Mouse (Mus musculus) G1E (cell line): Measurements from ENCODE around the gene Steap3. TPM values are rescaled to one million over a fixed set of nuclear protein-coding genes. Genes with fewer than 3 reads are reported as not detected.

ENCODE experiments used
- ATAC-seq: 2 replicates; pipeline ENCODE4 v1.8.0; 2016; ENCODE audit warnings: mild to moderate bottlenecking; ENCODE audit not compliant: insufficient number of reproducible peaks, poor library complexity, low FRiP score, severe bottlenecking; ENCODE audit errors: extremely low read depth
- DNase-seq: peaks from one replicate; pipeline ENCODE4 v3.0.0; 2012; ENCODE audit warnings: low spot score
- H3K27me3 ChIP-seq: 2 replicates; pipeline ENCODE4 v1.6.1; 2012; ENCODE audit warnings: mild to moderate bottlenecking, low read length, inconsistent platforms; ENCODE audit not compliant: insufficient read depth
- H3K36me3 ChIP-seq: replicated peaks from 2 replicates; pipeline ENCODE3; 2012; ENCODE audit warnings: mild to moderate bottlenecking, inconsistent platforms
- H3K4me1 ChIP-seq: 2 replicates; pipeline ENCODE4 v1.6.1; 2012; ENCODE audit warnings: low read depth, low read length, inconsistent platforms, mixed read lengths; ENCODE audit not compliant: insufficient read depth
- H3K4me3 ChIP-seq: 2 replicates; pipeline ENCODE4 v1.5.1; 2012; ENCODE audit warnings: low read depth, mild to moderate bottlenecking, inconsistent platforms, low read length, moderate library complexity, mixed read lengths
- H3K9me3 ChIP-seq: replicated peaks from 2 replicates; pipeline ENCODE4 v1.6.1; 2012; ENCODE audit warnings: inconsistent platforms
- CTCF ChIP-seq: IDR thresholded peaks from 2 replicates; pipeline ENCODE4 v1.5.1; 2012; ENCODE audit warnings: low read depth, low read length, inconsistent platforms, mixed read lengths
- GATA1 ChIP-seq: IDR thresholded peaks from 2 replicates; pipeline ENCODE4 v1.6.1; 2012; ENCODE audit warnings: borderline replicate concordance, low read length, inconsistent platforms, mixed read lengths
- GATA2 ChIP-seq: IDR thresholded peaks from 2 replicates; pipeline ENCODE4 v1.6.1; 2012; ENCODE audit warnings: low read depth, low read length, inconsistent platforms, borderline replicate concordance
- POLR2AphosphoS5 ChIP-seq: IDR thresholded peaks from 2 replicates; pipeline ENCODE4 v1.6.1; 2012; ENCODE audit warnings: low read depth, low read length, inconsistent platforms; ENCODE audit not compliant: insufficient replicate concordance
- TAL1 ChIP-seq: conservative IDR thresholded peaks from 2 replicates; pipeline ENCODE4 v1.6.1; 2012; ENCODE audit warnings: low read depth, low read length, inconsistent platforms, mixed read lengths
- polyA plus RNA-seq: library from polyadenylated mRNA; stranded (reverse); fragments of >175 nt; gene quantifications from 2 replicates; pipeline ENCODE4 v1.2.3, GENCODE M21; 2012
- total RNA-seq, 2 experiments: library from RNA; stranded (forward) in 1 of 2; stranded (reverse) in 1 of 2; fragments of 200-1000 nt in 1 of 2; fragments of >200 nt in 1 of 2; fragmentation: Nextera tagmentation in 1 of 2; gene quantifications; 2 replicates each; pipeline ENCODE4 v1.2.3; 2014 to 2017

The Steap3 gene
- total RNA-seq (2014; fragmentation: Nextera tagmentation) (25.3 and 28.5 TPM in 2 replicates), total RNA-seq (2017) (10.2 and 11.8 TPM in 2 replicates), polyA plus RNA-seq (67.2 and 71.7 TPM in 2 replicates)

DNA sequence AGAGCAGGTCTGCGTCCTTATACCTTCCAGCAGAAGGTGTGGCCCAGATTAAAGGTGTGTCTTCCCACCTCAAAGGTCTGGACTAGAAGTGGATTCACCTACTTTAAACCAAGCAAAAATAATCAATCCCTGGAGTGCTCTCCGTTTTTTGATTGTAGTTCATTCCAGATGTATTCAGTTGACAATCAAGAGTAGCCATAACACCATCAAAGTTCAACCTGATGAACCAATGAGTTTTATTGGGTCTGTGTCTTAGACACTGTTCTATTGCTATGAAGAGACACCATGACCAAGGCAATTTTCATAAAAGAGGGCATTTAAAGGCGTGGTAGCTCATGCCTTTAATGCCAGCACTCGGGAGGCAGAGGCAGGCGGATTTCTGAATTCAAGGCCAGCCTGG lies at the start of gene Steap3:
Steap3 (minus strand) TSS at position 101 of the 400 bp plus-strand sequence.
- H3K4me1 ChIP-seq = peaks cover 64% of the 10 kb centered on the region
- H3K36me3 ChIP-seq = no peaks in the 10 kb centered on the region
- no peaks in the 10 kb centered on the region for H3K27me3 ChIP-seq
- H3K9me3 ChIP-seq = 0 out of 2 replicates have a peak, but pooled peaks cover 2% of the 10 kb centered on the region
- no peak for TF ChIP-seq GATA2
- no peak for TF ChIP-seq GATA1
- no peak for TF ChIP-seq POLR2AphosphoS5
- no peak for TF ChIP-seq TAL1
- no peak for TF ChIP-seq CTCF
- no peak for ATAC-seq
- H3K4me3 ChIP-seq = no peak within 1 kb of the TSS
- no peak for DNase-seq

DNA sequence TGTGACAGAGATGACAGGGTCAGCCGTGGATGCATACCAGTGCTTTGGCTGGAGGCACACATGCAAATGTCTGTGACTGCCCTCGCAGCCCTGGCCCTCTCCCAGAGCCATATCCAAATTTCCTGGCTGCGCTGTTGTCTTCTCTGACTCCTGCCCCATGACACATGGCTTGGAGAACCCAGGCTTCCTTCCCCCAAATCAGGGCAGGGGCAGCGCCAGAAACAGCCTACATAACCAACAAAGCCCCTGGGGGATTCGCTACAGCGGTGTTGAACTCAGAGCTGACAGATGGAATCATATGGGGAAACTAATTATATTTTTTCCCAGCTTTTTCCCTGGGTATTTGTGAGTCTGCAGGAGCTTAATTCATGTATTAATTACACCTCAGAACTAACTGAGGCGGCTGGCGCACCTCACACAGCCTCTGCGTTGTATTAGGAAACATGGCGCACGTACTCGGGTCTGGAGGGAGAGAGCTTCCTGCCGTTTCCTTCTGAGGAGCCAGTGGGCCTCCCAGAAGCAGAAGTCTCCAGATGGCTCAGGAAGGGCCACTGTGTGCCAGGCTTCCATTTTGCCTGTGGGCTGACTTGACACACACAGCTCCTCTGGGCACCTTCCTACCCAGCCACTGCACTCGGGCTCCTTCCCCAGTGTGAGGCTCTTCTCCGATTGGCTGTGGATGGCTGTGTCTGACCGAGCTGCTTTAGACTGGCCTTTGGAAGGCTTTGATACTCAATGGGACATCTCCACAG lies 48.9 kb upstream of the Steap3 start:
- Histone ChIP-seq H3K36me3 (no peaks in the 10 kb centered on the region), H3K4me1 (no peaks in the 10 kb centered on the region), H3K9me3 (peaks cover 2% of the 10 kb centered on the region; the same call in 1 of the 2 replicates), H3K27me3 (no peaks in the 10 kb centered on the region), H3K4me3 (no peak overlapping the region)
- DNase-seq (no peak), ATAC-seq (no peak)
- TF ChIP-seq GATA2 (no peak), TAL1 (no peak), GATA1 (no peak), CTCF (no peak), POLR2AphosphoS5 (no peak)

DNA sequence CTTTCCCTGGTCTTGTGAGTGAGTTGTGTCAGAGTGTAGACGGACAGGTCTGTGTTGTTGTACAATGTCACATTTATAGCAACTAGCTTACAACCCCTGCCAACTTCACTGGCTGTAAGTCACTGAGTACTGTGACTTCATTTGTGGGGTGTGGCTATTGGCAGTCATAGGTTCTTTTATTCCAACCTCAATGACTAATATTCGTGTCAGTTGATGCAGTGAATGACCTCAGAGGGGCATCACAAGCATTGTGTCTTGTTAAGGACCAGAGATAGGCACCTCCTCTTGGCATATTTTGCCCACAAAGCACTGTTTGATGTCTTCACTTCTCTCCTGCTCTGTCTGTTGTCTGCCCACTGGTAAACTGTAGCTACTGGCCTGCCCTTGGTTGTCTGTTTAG lies 33.3 kb upstream of the Steap3 start:
- Histone ChIP-seq H3K27me3 (no peaks in the 10 kb centered on the region; the same call in 1 of the 2 replicates), H3K36me3 (no peaks in the 10 kb centered on the region), H3K4me3 (no peak overlapping the region), H3K9me3 (peaks cover 3% of the 10 kb centered on the region; the same call in 1 of the 2 replicates), H3K4me1 (no peaks in the 10 kb centered on the region)
- TF ChIP-seq CTCF (no peak), TAL1 (no peak), POLR2AphosphoS5 (no peak), GATA2 (no peak), GATA1 (no peak)
- DNase-seq (no peak), ATAC-seq (no peak)

DNA sequence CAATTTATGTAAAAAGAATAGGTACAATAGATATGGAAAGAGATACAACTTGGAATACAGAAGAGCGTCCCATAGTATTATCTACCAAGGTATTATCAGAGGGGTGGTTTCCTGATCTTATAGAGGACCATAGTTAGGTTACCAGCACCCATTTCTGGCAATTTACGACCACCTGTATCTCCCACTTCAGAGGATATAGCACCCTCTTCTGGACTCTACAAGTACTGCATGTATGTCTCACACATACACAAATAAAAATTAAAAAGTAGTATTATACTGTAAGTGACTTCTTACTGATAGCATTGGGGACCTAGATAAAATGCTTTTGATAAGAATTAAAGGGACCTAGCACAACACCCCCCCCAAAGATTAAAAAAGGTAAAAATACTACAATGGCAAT lies 24.4 kb upstream of the Steap3 start:
- peaks cover 10% of the 10 kb centered on the region for H3K9me3 ChIP-seq
- no peaks in the 10 kb centered on the region for H3K36me3 ChIP-seq
- no peak for ATAC-seq
- peaks cover 7% of the 10 kb centered on the region for H3K4me1 ChIP-seq
- peaks cover 5% of the 10 kb centered on the region; the same call in 1 of the 2 replicates for H3K27me3 ChIP-seq
- no peak overlapping the region for H3K4me3 ChIP-seq
- TF ChIP-seq GATA2 = no peak
- no peak for TF ChIP-seq POLR2AphosphoS5
- TF ChIP-seq TAL1 = no peak
- no peak for TF ChIP-seq CTCF
- TF ChIP-seq GATA1 = no peak
- no peak for DNase-seq

DNA sequence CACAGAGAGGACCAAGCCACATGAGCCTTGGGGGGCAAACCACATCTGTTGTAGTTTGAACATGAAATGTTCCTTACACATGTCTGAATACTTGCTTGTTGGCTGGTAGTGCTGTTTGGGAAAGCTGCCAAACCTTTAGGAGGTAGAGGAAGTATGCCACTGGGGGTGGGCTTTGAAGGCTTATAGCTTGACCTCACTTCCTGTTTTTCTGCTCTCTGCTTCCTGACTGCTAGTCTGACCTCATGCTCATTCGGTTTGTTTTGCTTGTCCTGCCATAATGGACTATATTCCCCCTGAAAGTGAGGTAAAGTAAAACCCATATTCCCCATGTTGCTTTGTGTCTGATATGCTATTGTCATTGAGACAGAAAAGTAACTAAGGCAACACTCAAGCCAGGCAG lies 21.3 kb upstream of the Steap3 start:
- H3K36me3 ChIP-seq = no peaks in the 10 kb centered on the region
- ATAC-seq (peak; percentile 69), DNase-seq (peak; percentile 40)
- peaks cover 14% of the 10 kb centered on the region for H3K4me1 ChIP-seq
- peaks cover 4% of the 10 kb centered on the region for H3K9me3 ChIP-seq
- peak overlapping the region; percentile 49 for H3K4me3 ChIP-seq
- 0 out of 2 replicates have a peak, but pooled peaks cover 6% of the 10 kb centered on the region for H3K27me3 ChIP-seq
- TF ChIP-seq TAL1 (no peak), GATA2 (no peak), CTCF (no peak), POLR2AphosphoS5 (no peak), GATA1 (no peak)

DNA sequence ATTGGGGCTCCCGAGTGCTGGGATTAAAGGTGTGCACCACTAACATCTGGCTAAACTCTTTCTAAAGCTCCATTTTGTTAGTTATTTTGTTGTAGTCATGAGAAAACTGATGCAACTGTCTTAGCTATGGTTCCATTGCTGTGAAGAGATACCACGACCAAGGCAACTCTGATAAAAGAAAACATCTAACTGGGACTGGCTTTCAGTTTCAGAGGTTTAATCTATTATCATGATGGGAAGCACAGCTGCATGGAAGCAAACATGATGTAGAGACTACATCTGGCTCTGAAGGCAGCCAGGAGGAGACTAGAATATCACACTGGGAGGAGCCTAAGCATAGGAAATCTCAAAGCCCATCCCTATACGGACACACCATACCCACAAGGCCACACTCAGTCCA lies 19.2 kb upstream of the Steap3 start:
- H3K27me3 ChIP-seq = peaks cover 13% of the 10 kb centered on the region; the same call in 1 of the 2 replicates
- no peaks in the 10 kb centered on the region for H3K36me3 ChIP-seq
- DNase-seq (no peak), ATAC-seq (no peak)
- no peak for TF ChIP-seq POLR2AphosphoS5
- TF ChIP-seq TAL1 = no peak
- TF ChIP-seq CTCF = no peak
- TF ChIP-seq GATA1 = no peak
- no peak for TF ChIP-seq GATA2
- H3K4me3 ChIP-seq = no peak overlapping the region
- H3K9me3 ChIP-seq = peaks cover 4% of the 10 kb centered on the region
- peaks cover 15% of the 10 kb centered on the region for H3K4me1 ChIP-seq
